Mouse (Mus musculus) spleen, adult 2 months (tissue): Measurements from ENCODE around the gene Aoc3.

Experiments
- CTCF ChIP-seq: fragments of 200-500 bp; IDR thresholded peaks from 2 replicates; pipeline ENCODE4 v1.5.1; 2011; ENCODE audit warnings: mild to moderate bottlenecking, inconsistent platforms; ENCODE audit not compliant: insufficient read depth, insufficient read length, insufficient replicate concordance; ENCODE audit errors: extremely low read depth
- POLR2A ChIP-seq: fragments of 200-500 bp; IDR thresholded peaks from 2 replicates; pipeline ENCODE4 v1.6.1; 2011; ENCODE audit warnings: low read depth, low read length, inconsistent platforms

DNA sequence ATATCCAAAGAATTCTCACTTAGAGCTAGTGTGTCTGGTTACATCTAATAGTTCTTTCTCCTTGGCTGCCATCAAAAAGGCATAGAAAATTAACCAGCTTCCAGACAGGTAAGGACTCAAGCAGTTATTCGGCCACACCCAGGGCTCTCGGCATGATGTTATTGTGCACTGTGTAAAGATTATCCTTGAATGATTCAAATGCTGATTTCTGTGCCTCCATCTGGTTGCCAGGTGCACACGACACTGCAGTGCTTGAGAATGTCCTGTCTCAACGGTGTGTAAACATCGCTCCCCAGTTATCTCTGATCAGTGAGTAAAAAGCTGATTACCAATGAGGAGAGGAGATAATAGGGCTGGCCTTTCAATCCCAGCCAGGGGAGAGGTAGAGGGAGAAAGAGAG lies 22.7 kb upstream of the Aoc3 start:
- no peak for TF ChIP-seq CTCF
- no peak for TF ChIP-seq POLR2A
